Comparison of ENCODE assay signal across 11 mouse cellular contexts in the genomic region with DNA sequence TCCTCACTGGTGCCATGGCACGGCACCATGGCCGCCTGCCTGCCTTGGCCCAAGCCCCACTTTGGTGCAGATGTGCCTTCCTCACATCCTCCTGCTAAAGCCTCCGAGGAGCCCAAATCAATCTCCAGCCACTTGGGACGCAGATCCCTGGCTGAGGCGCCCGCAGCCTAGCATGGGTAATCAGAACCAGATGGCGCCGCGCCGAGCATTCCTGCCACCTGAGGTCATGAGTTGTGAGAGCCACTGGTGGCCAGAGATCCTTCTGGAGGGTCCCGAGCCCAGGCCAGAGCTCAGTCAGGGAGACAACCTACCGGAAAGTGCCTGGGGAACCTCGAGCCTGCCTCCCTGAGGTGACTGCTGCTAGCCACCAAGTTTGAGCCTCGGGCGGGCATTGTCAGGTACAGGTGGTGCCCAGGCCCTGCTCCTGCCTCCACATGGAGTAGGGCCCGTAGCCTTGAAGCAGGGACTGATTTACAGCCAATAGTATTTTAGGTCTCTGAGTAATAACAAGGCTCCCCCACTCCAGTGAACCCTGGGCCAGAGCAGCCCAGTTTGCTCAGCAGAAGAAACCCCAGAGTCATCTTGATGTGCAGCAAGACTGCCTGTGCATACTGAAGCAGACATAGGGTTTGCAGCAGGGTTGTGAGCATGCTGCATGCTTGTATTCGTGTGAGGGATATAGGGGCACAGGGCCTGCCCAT. TPM values are rescaled to one million over a fixed set of nuclear protein-coding genes. Genes with fewer than 3 reads are reported as not detected.
DNase-seq lines count a peak whose midpoint lies in the region; ATAC-seq and TF ChIP-seq lines count a peak whose summit lies in the region.
"Had no signal": no experiment of that assay in that cellular context is flagged by ENCODE, and none has a peak within 500 bp of the region (broad histone marks: within the 10 kb centered on the region; RNA-seq: fewer than 3 reads in every experiment).

No protein-coding gene starts in this region.

- no peak overlapping the region for H3K9ac ChIP-seq in lung, embryonic 14.5 days
- H3K9ac ChIP-seq in embryonic facial prominence, embryonic 11.5 days (replicated peaks; ENCODE audit: low read length) = 0 out of 2 replicates have a peak overlapping the region, but pooled peaks have one; percentile 28
- H3K9ac ChIP-seq: midbrain, embryonic 12.5 days had no signal

- 36% methylated on average over 17 of the region's 17 CpGs for WGBS in lung, embryonic 14.5 days
- 37% methylated on average over 17 of the region's 17 CpGs for WGBS in embryonic facial prominence, embryonic 11.5 days

- TF ChIP-seq CTCF in lung, embryonic 14.5 days (IDR thresholded peaks at IDR 0.05; ENCODE audit: low read depth) = 0 out of 2 replicates have a peak, but pooled peaks have one; percentile 6

- ATAC-seq in lung, embryonic 14.5 days (ENCODE audit: insufficient read depth) = no peak; the same call in 1 of the 2 replicates
- peak; percentile 46 for ATAC-seq in embryonic facial prominence, embryonic 11.5 days (replicated peaks; ENCODE audit: insufficient number of reproducible peaks, low FRiP score, low TSS enrichment, low read depth)
- ATAC-seq: inflammation-experienced regulatory T-cells, adult 6 months had no signal

- H3K4me3 ChIP-seq in lung, embryonic 14.5 days (ENCODE audit: low read depth, low read length) = no peak overlapping the region
- no peak overlapping the region for H3K4me3 ChIP-seq in embryonic facial prominence, embryonic 11.5 days (ENCODE audit: low read depth, low read length)
- H3K4me3 ChIP-seq: midbrain, embryonic 12.5 days had no signal

- H3K27ac ChIP-seq in lung, embryonic 14.5 days (ENCODE audit: low read depth) = no peak overlapping the region
- peak overlapping the region; percentile 73 for H3K27ac ChIP-seq in embryonic facial prominence, embryonic 11.5 days (replicated peaks; ENCODE audit: low read depth, low read length)
- H3K27ac ChIP-seq: midbrain, embryonic 12.5 days had no signal

- no peaks in the 10 kb centered on the region for H3K9me3 ChIP-seq in lung, embryonic 14.5 days (ENCODE audit: low read depth, low read length)
- no peaks in the 10 kb centered on the region for H3K9me3 ChIP-seq in embryonic facial prominence, embryonic 11.5 days (replicated peaks; ENCODE audit: control insufficient read depth, low read length)
- H3K9me3 ChIP-seq: midbrain, embryonic 12.5 days had no signal

- H3K27me3 ChIP-seq in lung, embryonic 14.5 days (ENCODE audit: insufficient read depth, low read length) = no peaks in the 10 kb centered on the region
- no peaks in the 10 kb centered on the region for H3K27me3 ChIP-seq in embryonic facial prominence, embryonic 11.5 days (ENCODE audit: control insufficient read depth, insufficient read depth, low read length)
- H3K27me3 ChIP-seq: midbrain, embryonic 12.5 days had no signal

- no peak overlapping the region for H3K4me2 ChIP-seq in lung, embryonic 14.5 days
- H3K4me2 ChIP-seq in embryonic facial prominence, embryonic 11.5 days (ENCODE audit: low read depth, low read length) = no peak overlapping the region
- H3K4me2 ChIP-seq: midbrain, embryonic 12.5 days had no signal

- peak; percentile 54 for DNase-seq in lung, embryonic 14.5 days
- DNase-seq in lung, postnatal 4 days = no peak
- DNase-seq in embryonic facial prominence, embryonic 11.5 days (ENCODE audit: low spot score) = peak; percentile 90
- DNase-seq in heart, adult 9 months (ENCODE audit: low spot score in 2 of 2) = peak; percentile 5 to 10
- DNase-seq in mesoderm, embryonic 11.5 days (ENCODE audit: low read depth, low spot score) = peak; percentile 88
- no peak for DNase-seq in cerebellum, adult 11-12 months
- DNase-seq in left cerebral cortex, adult 9 months (ENCODE audit: low spot score in 2 of 2) = no peak
- DNase-seq in adrenal gland, postnatal 25 days = no peak
- DNase-seq: adrenal gland, postnatal 10 days had no signal

- H3K4me1 ChIP-seq in lung, embryonic 14.5 days (ENCODE audit: insufficient read depth) = no peaks in the 10 kb centered on the region
- peaks cover 9% of the 10 kb centered on the region for H3K4me1 ChIP-seq in embryonic facial prominence, embryonic 11.5 days (ENCODE audit: control insufficient read depth, insufficient read depth, low read length)
- H3K4me1 ChIP-seq: midbrain, embryonic 12.5 days had no signal

- H3K36me3 ChIP-seq in lung, embryonic 14.5 days (ENCODE audit: insufficient read depth) = no peaks in the 10 kb centered on the region
- no peaks in the 10 kb centered on the region; the same call in 1 of the 2 replicates for H3K36me3 ChIP-seq in embryonic facial prominence, embryonic 11.5 days (replicated peaks; ENCODE audit: control insufficient read depth, insufficient read depth, low read depth, low read length)
- H3K36me3 ChIP-seq: midbrain, embryonic 12.5 days had no signal

RNA-seq across cellular contexts. Expression of gene Tbx1, which starts 35.1 kb away (rescaled TPM):
- polyA plus RNA-seq in lung, embryonic 14.5 days (2014; fragmentation: Nextera tagmentation; extraction: Ambion mirVana) = 12.0 and 15.8 TPM in 2 replicates
- 6.3 and 6.8 TPM in 2 replicates for polyA plus RNA-seq in embryonic facial prominence, embryonic 11.5 days (2014; fragmentation: Nextera tagmentation; extraction: Ambion mirVana)
- total RNA-seq in adrenal gland, postnatal 25 days (2021) = 0.52 TPM in 1 of 2 replicates, not detected in the other
- polyA plus RNA-seq: inflammation-experienced regulatory T-cells, adult 6 months had no signal

RNA-seq across cellular contexts. Expression of gene Rtl10, which starts 56.7 kb away (rescaled TPM):
- polyA plus RNA-seq in lung, embryonic 14.5 days (2014; fragmentation: Nextera tagmentation; extraction: Ambion mirVana) = 4.2 and 4.8 TPM in 2 replicates
- polyA plus RNA-seq in embryonic facial prominence, embryonic 11.5 days (2014; fragmentation: Nextera tagmentation; extraction: Ambion mirVana) = 3.5 and 3.7 TPM in 2 replicates
- total RNA-seq in adrenal gland, postnatal 25 days (2021) = 7.1 and 8.6 TPM in 2 replicates

RNA-seq across cellular contexts. Expression of gene Gnb1l, which starts 56.9 kb away (rescaled TPM):
- 16.2 and 17.6 TPM in 2 replicates for polyA plus RNA-seq in lung, embryonic 14.5 days (2014; fragmentation: Nextera tagmentation; extraction: Ambion mirVana)
- 13.2 and 15.6 TPM in 2 replicates for polyA plus RNA-seq in embryonic facial prominence, embryonic 11.5 days (2014; fragmentation: Nextera tagmentation; extraction: Ambion mirVana)
- total RNA-seq in adrenal gland, postnatal 25 days (2021) = 4.0 and 9.4 TPM in 2 replicates

Comparison
In these comparisons a context has a peak if more than half of its experiments do, and no peak if none do; other contexts are left out.
1. DNase-seq: peak in lung, embryonic 14.5 days (single experiment), embryonic facial prominence, embryonic 11.5 days (single experiment), heart, adult 9 months (2 of 2) and mesoderm, embryonic 11.5 days (single experiment); none in lung, postnatal 4 days (0 of 2), cerebellum, adult 11-12 months (single experiment), left cerebral cortex, adult 9 months (0 of 2) and adrenal gland, postnatal 25 days (single experiment).